Mouse (Mus musculus) brain, embryonic 18.5 days (tissue): ENCODE measurements at regions not wholly inside any gene's neighbourhood (a gene's known extent, or its start where the extent isn't known, plus 50 kb on each side); places are given as distances from the start of the nearest gene placed in this dataset.

ENCODE experiments used
- DNase-seq: peaks from one replicate; pipeline ENCODE4 v3.0.0-alpha.2; 2012; ENCODE audit warnings: low read depth, low spot score

DNA sequence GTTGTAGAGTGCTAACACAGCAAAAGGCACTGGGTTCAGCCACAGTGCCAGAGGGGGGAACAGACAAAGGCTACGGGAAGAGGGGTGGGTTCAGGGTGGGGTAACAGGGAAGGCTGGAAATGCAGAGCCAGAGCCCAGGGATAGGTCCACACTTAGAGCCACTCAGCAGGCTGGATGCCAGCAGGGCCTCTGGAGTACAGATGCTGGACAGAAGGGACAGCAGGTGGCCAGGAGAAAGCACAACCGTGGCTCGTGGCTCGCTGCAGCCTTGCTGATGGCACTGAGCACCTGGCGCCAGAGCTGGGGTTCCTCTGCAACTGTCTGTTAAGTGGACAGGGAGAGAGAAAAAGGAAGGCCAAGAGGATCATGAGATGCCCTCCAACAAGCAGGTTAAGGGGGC lies 174.2 kb downstream of the Mroh4 start:
- DNase-seq, result no peak

DNA sequence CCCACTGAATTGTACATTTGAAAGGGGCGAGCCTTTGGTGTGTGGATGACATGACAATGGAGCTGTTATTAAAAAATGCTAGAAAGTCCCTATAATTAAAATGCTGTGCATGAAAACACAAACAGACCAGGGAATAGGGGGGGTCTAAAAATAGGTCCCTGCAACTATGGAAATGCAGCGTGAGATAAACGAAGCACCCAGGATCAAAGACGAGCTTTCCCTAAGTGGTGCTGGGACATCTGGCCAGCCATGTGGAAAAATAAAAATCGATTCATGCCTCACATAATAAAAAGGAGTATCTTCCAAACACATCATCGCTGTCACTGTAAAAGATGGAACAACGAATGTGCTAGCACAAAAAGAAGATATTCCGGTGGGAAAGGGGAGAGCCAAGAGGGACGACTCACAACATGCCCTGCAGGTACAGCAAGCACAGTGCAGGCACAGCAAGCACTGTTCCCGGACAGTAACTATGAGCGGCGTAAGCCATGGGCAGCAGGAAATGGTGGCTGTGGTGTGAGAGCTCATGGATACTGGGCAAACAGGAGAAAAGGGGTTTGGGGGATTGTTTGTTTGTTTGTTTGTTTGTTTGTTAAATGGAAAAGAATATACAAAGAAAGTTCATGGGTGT lies 176.7 kb downstream of the Mroh4 start:
- DNase-seq, result no peak

DNA sequence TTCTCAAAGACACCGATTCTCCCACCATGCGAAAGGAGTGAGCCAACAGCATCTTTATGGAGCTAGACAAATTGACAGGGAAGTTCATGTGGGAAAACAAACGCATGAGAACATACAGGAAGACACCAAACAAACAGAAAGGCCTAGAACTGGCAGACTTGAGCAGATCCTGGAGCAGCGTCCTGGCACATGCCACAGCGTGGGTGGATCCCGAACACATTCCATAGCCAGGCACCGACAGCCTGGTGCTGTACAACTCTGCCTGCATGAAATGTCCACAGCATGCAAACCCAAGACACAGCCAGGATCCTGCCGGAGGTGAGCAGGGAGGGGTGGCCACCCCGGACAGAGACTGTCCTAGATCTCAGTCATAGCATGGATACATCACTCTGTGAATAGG lies 177.2 kb downstream of the Mroh4 start:
- DNase-seq, result no peak

DNA sequence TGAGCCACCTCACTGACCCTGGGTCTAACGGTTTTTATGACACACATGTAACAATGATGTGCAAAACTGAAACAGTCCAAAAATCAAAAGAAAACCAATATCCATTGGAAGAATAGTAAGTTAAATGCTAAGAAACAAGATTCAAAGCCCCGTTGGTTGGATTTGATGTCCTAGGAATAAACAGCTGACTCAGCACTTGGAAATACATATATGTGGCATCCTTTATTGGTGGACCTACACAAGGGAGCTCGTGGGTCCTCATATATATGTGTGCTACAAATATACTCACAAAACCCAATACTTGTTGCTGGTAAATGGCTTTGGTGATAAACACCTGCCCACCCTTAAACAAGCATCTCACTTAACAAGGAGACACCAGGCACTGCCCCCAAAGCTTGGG lies 178.2 kb downstream of the Mroh4 start:
- no peak for DNase-seq

GRCm38 (mm10) chr15:74456675-74457040 lies 179.5 kb downstream of the Mroh4 start:
- DNase-seq, result no peak

DNA sequence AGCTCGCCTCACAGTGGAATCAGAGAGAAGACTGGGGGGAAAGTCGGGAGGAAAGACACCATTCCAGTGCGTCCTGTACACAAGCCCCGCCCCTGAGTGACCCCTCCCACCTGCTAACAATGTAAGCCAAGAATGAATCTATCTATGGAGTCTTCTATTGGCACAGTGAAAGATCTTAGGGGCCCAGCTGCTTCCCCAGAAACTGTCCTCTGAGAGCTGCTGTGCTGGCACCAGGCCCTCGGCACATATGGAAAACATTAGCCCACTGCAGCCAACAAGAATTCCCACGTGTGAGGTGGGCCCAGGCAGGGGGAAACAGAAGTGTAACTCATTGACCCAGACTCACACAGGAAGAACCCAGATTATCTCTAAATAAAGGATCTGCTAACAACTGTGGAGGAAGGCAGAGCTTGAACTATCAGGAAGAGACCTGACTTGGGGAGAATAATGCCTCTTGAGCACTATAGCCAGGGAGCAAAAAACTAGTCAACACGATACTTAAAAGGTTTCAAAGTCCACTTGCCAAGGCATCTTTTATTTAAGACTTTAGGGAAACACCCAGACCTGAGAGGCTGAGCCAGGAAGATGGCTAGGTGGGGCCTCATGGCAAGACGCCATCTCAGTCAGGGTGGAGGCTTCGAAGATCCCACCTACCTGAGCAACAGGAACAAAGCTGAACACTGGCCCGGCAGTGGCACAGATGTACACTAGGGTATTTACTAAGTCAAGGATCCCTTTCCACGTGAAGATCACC lies 180.1 kb downstream of the Mroh4 start:
- no peak for DNase-seq

- no peak for DNase-seq
These were observed 181.6 kb downstream of the Mroh4 start for GRCm38 (mm10) chr15:74454543-74454942.

DNA sequence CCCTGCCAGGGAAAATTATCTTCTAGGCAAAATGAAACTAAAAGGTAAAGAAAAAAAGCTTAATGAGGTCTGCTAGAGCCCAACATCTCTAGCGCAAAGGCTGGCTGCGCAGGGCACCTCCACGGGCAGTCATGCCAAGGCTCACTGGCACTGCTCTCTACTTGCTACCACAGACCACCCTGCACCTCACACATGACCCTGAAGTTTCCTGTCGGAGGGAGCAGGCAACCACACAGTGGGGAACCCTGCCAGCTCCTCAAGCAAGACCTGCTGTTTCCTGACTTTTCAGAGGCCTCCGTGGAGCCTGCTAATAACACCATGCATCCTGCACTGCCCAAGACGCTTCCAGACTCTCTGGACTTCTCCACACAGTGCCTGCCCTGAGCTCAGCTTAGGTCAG lies 182.3 kb downstream of the Mroh4 start:
- no peak for DNase-seq

DNA sequence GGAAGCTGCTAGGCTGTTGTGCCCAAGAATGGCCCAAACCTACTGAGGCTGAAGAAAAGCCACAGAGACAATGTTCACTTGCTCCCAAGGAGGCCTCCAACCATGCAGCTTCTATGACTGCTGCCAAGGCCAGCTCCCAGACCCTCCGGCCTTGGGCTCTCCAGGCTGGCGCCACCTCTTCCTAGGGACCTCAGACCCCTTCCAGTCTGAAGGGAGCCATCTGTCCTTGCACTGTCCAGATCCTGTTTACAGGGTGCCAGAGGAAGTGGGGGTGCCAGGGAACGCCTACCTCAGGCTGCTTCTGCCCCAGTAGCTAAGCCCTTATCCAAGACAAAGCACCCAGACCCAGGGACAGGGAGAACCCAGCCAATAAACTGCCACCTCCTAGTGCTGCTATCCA lies 183.7 kb downstream of the Mroh4 start:
- DNase-seq, result no peak

DNA sequence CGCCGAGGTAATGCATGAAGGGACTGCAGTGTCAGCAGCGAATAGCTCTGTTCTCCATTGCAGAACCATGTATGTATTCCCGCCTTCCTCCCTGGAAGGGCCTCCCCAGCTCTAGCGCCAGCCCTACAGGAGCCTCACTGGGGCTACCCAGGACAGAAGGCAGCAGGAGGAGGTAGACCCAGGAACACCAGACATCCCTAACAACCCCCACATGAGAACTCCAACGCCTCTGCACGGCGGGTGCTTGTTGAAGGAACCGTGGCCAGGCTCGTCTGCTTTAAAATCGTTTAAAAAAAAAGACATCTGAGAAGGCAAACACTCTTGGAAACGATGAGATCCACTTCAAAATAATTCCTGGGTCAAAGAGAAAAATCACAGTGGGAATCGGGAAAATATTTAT lies 194.3 kb downstream of the Mroh4 start:
- no peak for DNase-seq

GRCm38 (mm10) chr15:74426989-74427388 lies 209.2 kb downstream of the Mroh4 start:
- no peak for DNase-seq

GRCm38 (mm10) chr15:74423001-74423400 lies 213.2 kb downstream of the Mroh4 start:
- DNase-seq, result no peak

DNA sequence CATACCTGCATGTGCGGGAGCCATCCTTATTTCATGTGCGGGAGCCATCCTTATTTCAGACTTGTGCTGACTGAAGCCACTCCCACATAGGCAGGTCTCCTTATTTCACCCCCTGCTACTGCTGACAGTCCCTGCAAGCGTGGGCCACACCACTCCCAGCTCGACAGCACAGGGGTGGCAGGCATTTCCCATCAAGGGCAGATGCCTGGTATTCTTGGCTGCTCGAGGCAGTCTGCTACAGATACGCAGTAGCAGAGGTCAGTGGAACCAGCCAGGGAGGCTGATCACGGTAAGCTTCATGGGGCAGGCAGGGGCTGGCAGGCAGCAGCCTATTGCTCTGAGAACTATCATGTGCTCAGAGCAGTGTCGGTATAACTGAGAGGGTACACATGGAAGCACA lies 215.6 kb downstream of the Mroh4 start:
- DNase-seq, result no peak

DNA sequence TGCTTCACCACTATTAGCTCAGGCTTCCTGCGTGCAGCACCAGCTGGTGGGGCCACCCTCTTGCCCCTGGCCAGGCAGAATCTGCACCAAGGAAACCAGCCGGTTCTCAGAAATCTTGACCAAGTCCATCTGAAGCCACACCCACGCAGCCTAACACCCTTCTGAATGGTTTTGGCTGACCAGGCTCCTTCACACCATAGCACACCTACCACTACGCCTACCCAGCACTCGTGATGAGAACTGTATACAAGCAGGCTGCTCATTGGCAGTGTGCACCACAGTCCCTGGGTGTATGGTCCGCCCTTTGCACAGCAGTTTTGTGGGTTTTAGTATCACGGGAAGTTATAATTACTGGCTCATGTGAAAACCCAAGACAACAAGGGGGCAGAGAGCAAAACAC lies 217.5 kb downstream of the Mroh4 start:
- no peak for DNase-seq

DNA sequence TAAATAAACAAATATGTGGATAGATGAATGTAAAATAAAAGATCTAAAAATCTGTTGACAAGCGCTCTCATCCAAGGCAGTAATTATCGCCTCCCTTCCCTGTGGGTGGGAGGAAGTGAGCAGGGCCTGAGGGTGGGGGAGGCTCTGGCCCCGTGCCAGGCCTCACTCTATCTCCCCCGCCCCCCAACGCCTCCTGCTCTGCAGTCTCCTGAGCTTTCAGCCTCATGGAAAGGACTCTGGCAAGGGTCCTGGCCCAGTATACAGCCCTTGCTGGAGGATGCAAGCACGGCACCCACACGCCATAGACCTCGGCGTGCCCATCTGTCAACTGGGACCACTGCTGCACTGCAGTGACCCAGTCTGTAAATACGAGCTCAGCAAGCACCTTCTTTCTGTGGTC lies 222.9 kb downstream of the Mroh4 start:
- DNase-seq, result peak; percentile 14

DNA sequence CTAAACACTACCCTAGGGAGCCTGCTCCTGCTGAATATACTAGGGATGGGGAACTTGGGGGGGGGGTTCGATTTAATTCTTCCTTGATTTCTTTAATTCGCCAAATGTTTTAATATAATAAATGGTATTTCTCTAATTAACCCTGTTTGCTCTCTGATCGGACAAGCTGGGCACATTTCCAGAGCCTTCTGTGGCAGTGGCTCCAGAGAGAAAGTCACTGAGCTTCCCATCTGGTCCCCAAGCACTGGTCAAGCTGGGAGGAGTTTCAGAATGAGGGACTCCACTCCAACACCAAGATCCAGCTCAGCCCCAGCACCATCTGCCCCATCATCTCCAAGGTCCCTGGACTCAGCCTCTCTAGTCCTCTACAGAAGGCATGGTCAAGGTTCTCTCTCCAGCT lies 223.9 kb downstream of the Mroh4 start:
- no peak for DNase-seq

GRCm38 (mm10) chr15:74411097-74411496 lies 225.1 kb downstream of the Mroh4 start:
- no peak for DNase-seq

- DNase-seq, result peak; percentile 30
These were observed 231.3 kb downstream of the Mroh4 start for GRCm38 (mm10) chr15:74404866-74405265.

- DNase-seq, result no peak
These were observed 234.9 kb downstream of the Mroh4 start for GRCm38 (mm10) chr15:74401275-74401674.

- peak; percentile 36 for DNase-seq
These were observed 240.1 kb downstream of the Mroh4 start for GRCm38 (mm10) chr15:74396029-74396428.

DNA sequence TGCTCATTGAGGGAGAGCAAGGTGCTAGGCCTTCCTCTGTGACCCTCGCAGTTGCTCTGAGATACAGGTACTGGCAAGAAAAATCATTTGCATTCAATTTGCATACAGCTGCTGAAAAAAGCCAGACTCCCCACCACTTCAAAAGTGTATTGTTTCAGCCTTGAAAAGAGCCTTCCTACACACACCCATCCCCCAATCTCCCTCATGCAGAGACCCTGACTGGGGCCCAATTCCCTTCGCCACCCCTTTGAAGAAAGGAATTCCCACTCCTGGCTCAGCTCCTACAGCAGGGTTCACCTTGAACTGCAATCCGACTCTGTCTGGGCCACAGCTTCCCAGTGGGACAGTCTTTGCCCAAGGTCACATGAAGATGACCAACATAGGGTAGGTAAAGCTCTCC lies 248.6 kb downstream of the Mroh4 start:
- no peak for DNase-seq

GRCm38 (mm10) chr15:74382556-74382955 lies 253.6 kb downstream of the Mroh4 start:
- DNase-seq, result no peak

DNA sequence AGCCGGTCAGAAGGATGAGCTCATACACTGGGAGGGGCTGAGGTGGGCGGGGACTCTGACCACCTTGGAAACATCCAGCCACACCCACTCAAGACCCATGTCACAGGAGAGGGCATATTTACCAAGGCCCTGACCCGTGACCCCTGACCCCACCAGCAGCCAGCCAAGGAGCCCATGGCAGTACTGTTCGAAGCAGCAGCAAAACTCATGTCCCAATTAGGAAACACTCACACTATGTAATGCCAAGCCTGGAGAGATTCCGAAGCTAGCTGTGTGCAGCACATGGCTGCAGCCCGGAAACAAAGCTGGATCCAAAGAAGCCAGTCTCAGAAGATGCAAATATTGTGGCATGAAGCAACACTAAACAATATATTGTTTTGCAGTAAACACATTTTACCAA lies 256.8 kb downstream of the Mroh4 start:
- peak; percentile 24 for DNase-seq

GRCm38 (mm10) chr15:74369461-74369860 lies 266.7 kb downstream of the Mroh4 start:
- DNase-seq, result no peak
